Mouse (Mus musculus) cortical plate, adult 2 months (tissue): ENCODE data around the gene Carmil3.

Source experiments
- CTCF ChIP-seq: fragments of 200-500 bp; IDR thresholded peaks from 2 replicates; pipeline ENCODE4 v1.5.1; 2011; ENCODE audit warnings: mild to moderate bottlenecking, control low read depth, low read length; ENCODE audit not compliant: insufficient read depth; ENCODE audit errors: extremely low read depth
- POLR2A ChIP-seq: fragments of 200-500 bp; IDR thresholded peaks from 2 replicates; pipeline ENCODE4 v1.6.1; 2011; ENCODE audit warnings: mild to moderate bottlenecking, low read length, control low read depth; ENCODE audit not compliant: insufficient read depth; ENCODE audit errors: extremely low read depth

DNA sequence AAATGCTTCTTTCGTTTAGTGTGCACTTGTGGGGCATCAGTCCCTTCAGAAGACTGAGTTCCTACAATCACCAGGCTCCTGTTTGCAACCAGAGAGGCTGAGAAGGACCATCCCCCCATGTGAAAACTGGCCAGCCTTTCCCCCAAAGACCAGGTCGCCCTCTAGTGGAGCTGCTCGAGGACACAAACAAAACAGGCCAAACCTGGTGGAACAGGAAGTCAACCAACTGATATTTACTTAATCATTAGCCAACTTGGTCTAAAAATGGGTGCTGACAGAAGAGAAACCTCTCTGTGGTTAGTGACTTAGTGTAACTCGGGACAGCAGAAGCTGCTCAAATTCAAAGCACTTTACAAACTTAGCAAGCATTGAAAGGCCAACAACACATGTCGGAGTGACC, 66.6 kb downstream of the Carmil3 start:
- TF ChIP-seq POLR2A (no peak), CTCF (peak; percentile 85)
